Mouse (Mus musculus) left cerebral cortex, adult 18-20 months (tissue): ENCODE measurements around the gene Selenon. TPM values are rescaled to one million over a fixed set of nuclear protein-coding genes. Genes with fewer than 3 reads are reported as not detected.
"Not testable (repeated sequence)": the region's sequence is repeated elsewhere in the genome, so short reads cannot be mapped to it uniquely, and the experiment has no call there.

Experiments used
- DNase-seq, 2 experiments: peaks; one replicate each; pipeline ENCODE4 v3.0.0; 2021 to 2022; ENCODE audit warnings: low spot score in 2 of 2, mixed read lengths in 1 of 2
- total RNA-seq, 2 experiments: library from RNA; stranded (reverse); gene quantifications; 2 replicates each; pipeline ENCODE4 v1.2.3; 2021

Selenon gene
- total RNA-seq, 2 experiments from 2014 or later, result 23.1 to 25.7 TPM

- peak; percentile 84 to 86 for DNase-seq
These were observed 41.0 kb downstream of the Selenon start, which contains the start of gene Aunip for GRCm38 (mm10) chr4:134510845-134511411. Aunip (plus strand) TSS chr4:134510999.

GRCm38 (mm10) chr4:134510396-134510795 is 41.6 kb downstream of the Selenon start:
- no peak for DNase-seq

GRCm38 (mm10) chr4:134506713-134507112 is 45.3 kb downstream of the Selenon start:
- no peak for DNase-seq

- no peak for DNase-seq
These were observed 45.9 kb downstream of the Selenon start for GRCm38 (mm10) chr4:134505966-134506594.

- no peak for DNase-seq
These were observed 46.6 kb downstream of the Selenon start for GRCm38 (mm10) chr4:134505303-134505789.

- no peak for DNase-seq
These were observed 48.1 kb downstream of the Selenon start for GRCm38 (mm10) chr4:134503686-134504357.

GRCm38 (mm10) chr4:134501095-134501494 is 50.9 kb downstream of the Selenon start:
- DNase-seq, result no peak

GRCm38 (mm10) chr4:134498983-134499382 is 53.0 kb downstream of the Selenon start:
- DNase-seq, result not testable (repeated sequence)

- peak in 1 of 2 experiments; percentile 40 for DNase-seq
These were observed 53.8 kb downstream of the Selenon start for GRCm38 (mm10) chr4:134497986-134498731.

- no peak for DNase-seq
These were observed 54.7 kb downstream of the Selenon start for GRCm38 (mm10) chr4:134497223-134497622.

- DNase-seq, result peak; percentile 75 to 86
These were observed 55.3 kb downstream of the Selenon start, which contains the start of gene Paqr7 for GRCm38 (mm10) chr4:134496595-134497210. Paqr7 (plus strand) TSS chr4:134496697.

GRCm38 (mm10) chr4:134495546-134495923 is 56.4 kb downstream of the Selenon start:
- DNase-seq, result no peak

- no peak for DNase-seq
These were observed 57.0 kb downstream of the Selenon start for GRCm38 (mm10) chr4:134494780-134495545.

- DNase-seq, result not testable (repeated sequence)
These were observed 57.8 kb downstream of the Selenon start for GRCm38 (mm10) chr4:134494161-134494560.

GRCm38 (mm10) chr4:134491716-134492115 is 60.2 kb downstream of the Selenon start:
- DNase-seq, result no peak

GRCm38 (mm10) chr4:134489986-134490665 is 61.8 kb downstream of the Selenon start:
- no peak for DNase-seq

- no peak for DNase-seq
These were observed 63.8 kb downstream of the Selenon start for GRCm38 (mm10) chr4:134488211-134488610.
